Mouse (Mus musculus) limb, embryonic 15.5 days (tissue): ENCODE data around the gene Mocs1. TPM values are rescaled to one million over a fixed set of nuclear protein-coding genes. Genes with fewer than 3 reads are reported as not detected.

Source experiments
- ATAC-seq: fragments of 200-750 bp; cut with Nextera tagmentation; 2 replicates; pipeline ENCODE4 v1.8.0; 2017; ENCODE audit warnings: low read depth, moderate TSS enrichment; ENCODE audit not compliant: insufficient number of reproducible peaks, low FRiP score, low TSS enrichment
- H3K27ac ChIP-seq: fragments of 300-500 bp; sonication (generic); 2 replicates; pipeline ENCODE4 v1.5.1; 2015; ENCODE audit warnings: moderate library complexity, mild to moderate bottlenecking, inconsistent platforms
- H3K27me3 ChIP-seq: fragments of 300-500 bp; sonication (generic); 2 replicates; pipeline ENCODE4 v1.6.1; 2015; ENCODE audit warnings: inconsistent platforms
- H3K36me3 ChIP-seq: fragments of 300-500 bp; sonication (generic); 2 replicates; pipeline ENCODE4 v1.6.1; 2015; ENCODE audit warnings: inconsistent platforms
- H3K4me1 ChIP-seq: fragments of 300-500 bp; sonication (generic); 2 replicates; pipeline ENCODE4 v1.6.1; 2015; ENCODE audit warnings: inconsistent platforms
- H3K4me2 ChIP-seq: fragments of 300-500 bp; sonication (generic); 2 replicates; pipeline ENCODE4 v1.6.1; 2015; ENCODE audit warnings: mild to moderate bottlenecking, inconsistent platforms
- H3K4me3 ChIP-seq: fragments of 300-500 bp; sonication (generic); 2 replicates; pipeline ENCODE4 v1.5.1; 2015; ENCODE audit warnings: mild to moderate bottlenecking, inconsistent platforms
- H3K9ac ChIP-seq: fragments of 300-500 bp; sonication (generic); 2 replicates; pipeline ENCODE4 v1.6.1; 2015; ENCODE audit warnings: inconsistent platforms
- H3K9me3 ChIP-seq: fragments of 300-500 bp; sonication (generic); 2 replicates; pipeline ENCODE4 v1.6.1; 2016; ENCODE audit warnings: inconsistent platforms
- WGBS: fragments of 180-500 bp; shearing (Covaris S2); methylation state at CpG from one replicate; pipeline ENCODE4 v1.1.7; 2015; 5-methylcytosine and 5-hydroxymethylcytosine counted together
- polyA plus RNA-seq: library from polyadenylated mRNA; unstranded; fragments of >200 nt; fragmentation: Nextera tagmentation; extraction: Ambion mirVana; gene quantifications from 2 replicates; pipeline ENCODE4 v1.2.1, GENCODE M21; 2015

The Mocs1 gene
- polyA plus RNA-seq, 1 experiment from 2014 or later: 10.4 TPM

DNA sequence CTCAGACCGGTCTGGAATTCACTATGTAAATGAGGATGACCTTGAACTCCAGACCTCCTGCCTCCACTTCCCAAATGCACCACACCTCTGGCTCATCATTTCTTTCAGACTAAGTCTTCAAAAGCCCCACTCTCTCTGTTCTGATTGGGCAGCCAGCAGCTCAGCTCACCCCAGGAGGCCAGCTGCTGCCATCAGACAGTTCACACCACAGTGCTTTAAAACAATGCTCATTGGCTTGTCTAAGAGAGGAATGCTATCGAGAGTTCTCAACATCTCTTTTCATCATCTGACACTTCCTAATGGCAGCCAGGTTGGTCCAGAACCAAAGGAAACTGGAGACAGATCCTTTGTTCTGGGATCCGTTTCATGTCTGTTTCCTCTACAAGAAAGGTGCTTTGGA, 70.0 kb downstream of the Mocs1 start:
- Histone ChIP-seq H3K27me3 (no peaks in the 10 kb centered on the region), H3K9ac (no peak overlapping the region), H3K4me1 (no peaks in the 10 kb centered on the region), H3K4me2 (no peak overlapping the region), H3K4me3 (no peak overlapping the region), H3K27ac (no peak overlapping the region), H3K36me3 (peaks cover 33% of the 10 kb centered on the region), H3K9me3 (no peaks in the 10 kb centered on the region)
- 63% methylated on average over 3 of the region's 3 CpGs for WGBS
- ATAC-seq: no peak

DNA sequence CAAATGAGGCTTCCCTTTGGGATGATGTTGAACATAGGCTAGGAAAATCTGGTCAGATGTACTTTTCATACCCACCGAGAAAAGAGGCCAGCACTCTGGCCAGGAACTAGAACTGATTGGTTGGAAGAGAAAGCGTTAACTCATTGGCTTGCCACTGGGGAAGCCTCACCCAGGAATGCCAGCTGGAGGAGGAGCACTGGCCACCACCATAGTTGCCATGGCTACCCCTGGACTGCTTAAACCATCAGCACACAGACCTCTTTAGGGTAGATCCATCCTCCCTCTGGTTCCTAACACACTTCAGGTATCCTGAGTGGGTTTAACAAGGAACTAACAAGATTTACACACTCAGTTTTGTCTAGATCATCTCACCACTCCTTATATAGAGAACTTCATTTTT, 71.5 kb downstream of the Mocs1 start:
- ATAC-seq: no peak
- H3K4me1 ChIP-seq: no peaks in the 10 kb centered on the region
- no peaks in the 10 kb centered on the region for H3K9me3 ChIP-seq
- no peak overlapping the region for H3K27ac ChIP-seq
- peaks cover 19% of the 10 kb centered on the region for H3K36me3 ChIP-seq
- H3K27me3 ChIP-seq: no peaks in the 10 kb centered on the region
- 87% methylated on average over 2 of the region's 2 CpGs for WGBS
- H3K4me2 ChIP-seq: no peak overlapping the region
- no peak overlapping the region for H3K4me3 ChIP-seq
- no peak overlapping the region for H3K9ac ChIP-seq

- H3K27ac ChIP-seq: no peak overlapping the region
- H3K36me3 ChIP-seq: peaks cover 13% of the 10 kb centered on the region
- H3K4me3 ChIP-seq: no peak overlapping the region
- ATAC-seq: no peak
- no peak overlapping the region for H3K9ac ChIP-seq
- H3K9me3 ChIP-seq: no peaks in the 10 kb centered on the region
- H3K4me2 ChIP-seq: no peak overlapping the region
- 67% methylated on average over 2 of the region's 2 CpGs for WGBS
- H3K27me3 ChIP-seq: no peaks in the 10 kb centered on the region
- no peaks in the 10 kb centered on the region for H3K4me1 ChIP-seq
Observed at GRCm38 (mm10) chr17:49500234-49500633, 72.1 kb downstream of the Mocs1 start.

DNA sequence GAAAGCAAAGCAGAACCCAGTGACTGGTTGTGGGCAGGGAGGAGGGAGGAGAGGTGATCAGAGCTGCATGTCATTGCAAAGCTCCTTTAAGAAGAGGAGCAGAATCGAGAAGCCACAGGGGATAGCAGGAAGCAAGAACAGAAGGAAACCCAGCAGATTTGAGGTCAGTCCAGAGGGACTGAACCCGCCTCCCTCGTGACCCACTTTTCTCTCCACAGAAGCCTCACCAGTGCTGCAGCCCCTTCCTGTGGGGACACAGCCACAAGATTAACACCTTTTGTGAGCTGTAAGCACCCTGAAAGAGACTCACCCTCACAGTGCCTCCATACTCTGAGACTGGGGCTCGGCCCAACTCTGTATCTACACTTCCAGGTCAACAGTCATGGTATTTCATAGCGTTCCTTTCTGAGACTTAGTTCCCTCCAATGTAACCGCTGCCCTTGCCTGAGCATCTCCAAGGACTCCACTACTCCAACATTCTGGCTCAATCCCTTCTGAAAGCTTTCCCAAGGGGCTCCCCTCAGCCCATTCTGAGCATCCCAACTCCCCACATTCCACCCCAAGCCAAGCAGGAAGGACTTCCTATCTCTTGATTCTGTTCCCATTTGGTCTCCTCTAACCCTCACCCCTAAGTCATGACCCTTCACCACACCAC, 75.2 kb downstream of the Mocs1 start:
- Histone ChIP-seq H3K4me2 (no peak overlapping the region), H3K27ac (no peak overlapping the region), H3K36me3 (0 out of 2 replicates have a peak, but pooled peaks cover 3% of the 10 kb centered on the region), H3K27me3 (no peaks in the 10 kb centered on the region), H3K9ac (no peak overlapping the region), H3K4me1 (no peaks in the 10 kb centered on the region), H3K9me3 (no peaks in the 10 kb centered on the region), H3K4me3 (no peak overlapping the region)
- no peak for ATAC-seq
- WGBS: 67% methylated on average over 6 of the region's 6 CpGs

Other genes with a start within 250 kb of the Mocs1 start
- gene Daam2, start 136.0 kb downstream of the Mocs1 start, polyA plus RNA-seq: 8.3 and 9.9 TPM in 2 replicates
- 1.3 and 1.7 TPM in 2 replicates for gene Kif6, start 186.8 kb downstream of the Mocs1 start, polyA plus RNA-seq